Mouse (Mus musculus): ENCODE measurements around the gene Atp2b1.

DNA sequence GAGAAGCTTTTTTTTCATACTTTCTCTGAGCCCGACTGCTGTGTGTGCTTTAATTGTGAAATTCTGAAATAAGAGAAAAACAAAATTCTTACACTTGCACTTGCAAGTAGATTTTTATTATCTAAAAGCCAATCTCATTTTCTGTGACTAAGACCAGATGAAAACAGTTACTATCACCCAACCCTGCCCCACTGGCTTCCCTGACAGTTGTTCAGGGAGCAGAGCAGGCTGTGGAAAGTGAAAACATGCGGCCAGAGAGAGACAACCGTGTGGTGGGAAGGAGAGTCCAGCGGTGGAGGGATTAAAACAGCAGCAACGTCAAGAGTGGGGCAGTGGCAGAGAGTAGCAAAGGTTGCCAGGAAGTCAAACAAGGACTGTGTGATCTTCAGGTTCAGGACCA, 46.7 kb downstream of the Atp2b1 start:
- no peak for TF ChIP-seq GATA1 (IDR thresholded peaks at IDR 0.05; ENCODE audit: borderline replicate concordance, low read length)
- TF ChIP-seq CTCF (IDR thresholded peaks at IDR 0.05; ENCODE audit: low read depth, low read length) = no peak
- TF ChIP-seq GATA2 (IDR thresholded peaks at IDR 0.05; ENCODE audit: borderline replicate concordance, low read depth, low read length) = no peak
- no peak for TF ChIP-seq TAL1 (conservative IDR thresholded peaks at IDR 0.05; ENCODE audit: low read depth, low read length)
- no peak for TF ChIP-seq POLR2AphosphoS5 (IDR thresholded peaks at IDR 0.05; ENCODE audit: insufficient replicate concordance, low read depth, low read length)
